Mouse (Mus musculus) neutrophil, adult 59 days (primary cell): ENCODE data around the gene Arhgef38. TPM values are rescaled to one million over a fixed set of nuclear protein-coding genes. Genes with fewer than 3 reads are reported as not detected.

Source experiments
- total RNA-seq, 2 experiments: library from RNA; stranded (reverse); gene quantifications; 1 replicate in 1 of 2; 2 replicates in 1 of 2; pipeline ENCODE4 v1.2.4; 2023

The Arhgef38 gene
- not detected for total RNA-seq

DNA sequence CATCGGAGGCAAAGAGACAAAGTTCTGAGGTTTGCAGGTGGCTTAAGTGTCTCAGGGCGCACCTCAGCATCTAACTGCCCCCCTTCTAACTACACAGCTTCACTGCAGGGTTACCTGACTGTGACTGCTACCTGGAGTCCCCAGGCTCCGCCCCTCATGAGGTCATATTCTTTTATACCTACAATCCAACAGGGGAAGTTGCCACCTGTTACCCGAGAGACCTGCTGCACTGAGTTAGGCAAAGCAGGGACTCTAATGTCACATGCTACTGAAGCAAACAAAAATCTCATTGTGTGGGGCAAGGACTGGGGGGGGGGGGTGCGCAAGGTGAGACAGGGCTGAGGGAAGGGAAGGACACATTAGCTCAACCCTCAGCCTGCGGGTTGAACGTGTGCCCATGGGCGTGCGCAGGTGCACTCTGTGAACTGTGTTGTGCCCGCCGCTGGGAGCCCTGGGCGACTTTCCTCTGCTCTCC lies at the start of gene Arhgef38:
Gene Arhgef38 (minus strand): TSS at position 129 of the 475 bp plus-strand sequence.

DNA sequence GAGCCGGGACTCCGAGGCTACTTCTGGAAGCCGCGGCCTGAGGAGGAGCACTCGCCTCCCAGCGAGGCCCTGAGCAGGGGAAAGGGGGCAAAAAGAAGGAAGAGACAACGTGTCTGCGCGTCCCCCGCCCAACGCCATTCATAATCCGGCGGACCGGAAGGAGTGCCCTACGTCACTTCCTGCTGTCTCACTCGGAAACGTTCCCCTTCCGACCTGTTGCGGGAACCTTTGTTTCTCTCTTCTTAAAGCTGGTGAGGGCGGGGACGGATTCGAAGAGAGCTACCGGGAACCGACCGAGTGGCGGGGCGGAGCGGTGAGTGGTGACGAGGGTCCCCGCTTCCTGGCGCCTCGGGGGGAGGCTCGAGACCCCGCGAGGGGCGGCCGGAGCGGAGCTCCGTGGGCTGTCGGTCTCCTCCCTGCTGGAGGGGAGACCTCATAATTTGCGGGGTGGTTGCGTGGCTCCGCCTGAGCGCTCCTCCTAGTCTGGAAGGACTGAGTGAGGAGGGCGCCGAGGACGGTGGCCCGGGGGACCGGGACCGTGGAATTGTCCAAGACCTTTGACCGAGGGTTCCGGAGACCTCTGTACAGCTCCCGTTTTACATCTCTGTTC lies 143.0 kb downstream of the Arhgef38 start, which contains the start of the genes Ints12 and Gstcd:
Gene Ints12 (plus strand): TSS at position 177 of the 610 bp plus-strand sequence.
Gene Gstcd (minus strand): TSS at position 370 of the 610 bp plus-strand sequence.

Other genes with a start within 250 kb of the Arhgef38 start
- 10 to 100 TPM; 43.4 to 44.7 TPM for gene Ints12, start 143.1 kb downstream of the Arhgef38 start, total RNA-seq
- 1 to 10 TPM; 9.5 to 10.0 TPM for gene Gstcd, start 142.9 kb downstream of the Arhgef38 start, total RNA-seq
- 10 to 100 TPM; 15.0 to 15.3 TPM for gene Ppa2, start 75.2 kb upstream of the Arhgef38 start, total RNA-seq